Mouse (Mus musculus) testis, adult 2 months (tissue): ENCODE data around the gene Dnajb11.

Source experiments
- CTCF ChIP-seq: fragments of 200-500 bp; IDR thresholded peaks from 2 replicates; pipeline ENCODE4 v1.5.1; 2012; ENCODE audit warnings: low read depth, mild to moderate bottlenecking, inconsistent platforms, low read length, moderate library complexity; ENCODE audit not compliant: control insufficient read depth, insufficient read depth, insufficient replicate concordance
- POLR2A ChIP-seq: fragments of 200-500 bp; IDR thresholded peaks from 2 replicates; pipeline ENCODE4 v1.6.1; 2012; ENCODE audit warnings: low read depth, mild to moderate bottlenecking, inconsistent platforms, low read length, moderate library complexity; ENCODE audit not compliant: control insufficient read depth

DNA sequence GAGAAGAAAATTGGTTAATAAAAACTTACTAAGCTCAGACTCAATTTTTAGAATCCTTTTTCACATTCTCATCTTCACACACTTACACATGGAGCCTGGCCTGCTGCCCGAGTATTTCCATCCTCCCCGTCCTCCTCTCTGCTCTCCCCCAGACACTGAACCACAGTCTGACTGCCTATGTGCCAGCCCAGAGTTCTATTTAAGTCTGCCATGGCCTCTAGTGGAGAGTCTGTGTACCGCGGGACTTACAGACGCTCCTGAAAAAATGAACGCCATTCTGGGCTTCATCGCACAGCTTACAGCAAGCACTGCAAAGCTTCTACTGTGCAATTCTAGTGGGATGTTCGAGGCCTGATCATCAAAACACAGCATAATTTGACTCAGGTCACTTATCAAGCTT, 36.9 kb upstream of the Dnajb11 start:
- no peak for TF ChIP-seq CTCF
- TF ChIP-seq POLR2A, result no peak
